ENCODE assay signal across 23 mouse cellular contexts in the genomic region with DNA sequence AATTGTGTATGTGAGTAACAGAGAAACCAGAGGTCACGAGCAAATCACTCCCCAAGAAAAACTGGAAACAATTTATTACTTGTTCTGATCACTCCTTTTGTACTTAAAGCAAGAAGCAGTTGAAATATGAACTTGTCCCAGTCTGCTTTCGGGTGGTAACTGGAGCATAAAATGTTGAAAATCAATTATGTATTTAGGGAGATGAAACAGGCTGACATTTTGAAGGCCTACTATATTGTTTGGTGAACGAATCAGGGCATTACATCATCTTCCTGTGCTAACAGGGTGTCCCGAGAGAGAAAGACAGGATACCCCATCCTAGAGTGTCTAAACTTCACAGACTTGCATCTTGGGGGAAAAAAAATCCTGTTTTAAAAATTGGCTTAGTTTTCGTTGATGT. TPM values are rescaled to one million over a fixed set of nuclear protein-coding genes. Genes with fewer than 3 reads are reported as not detected.
DNase-seq lines count a peak whose midpoint lies in the region; ATAC-seq and TF ChIP-seq lines count a peak whose summit lies in the region.
"Had no signal": no experiment of that assay in that cellular context is flagged by ENCODE, and none has a peak within 500 bp of the region (broad histone marks: within the 10 kb centered on the region; RNA-seq: fewer than 3 reads in every experiment).

No protein-coding gene starts in this region.

- H3K4me1 ChIP-seq in hindbrain, postnatal 0 days (ENCODE audit: insufficient read depth, low read length): no peaks in the 10 kb centered on the region; the same call in 1 of the 2 replicates
- peaks cover 34% of the 10 kb centered on the region for H3K4me1 ChIP-seq in hindbrain, embryonic 10.5 days (replicated peaks)
- peaks cover 21% of the 10 kb centered on the region for H3K4me1 ChIP-seq in lung, embryonic 16.5 days (replicated peaks; ENCODE audit: control insufficient read depth, insufficient read depth, low read length)
- peaks cover 12% of the 10 kb centered on the region for H3K4me1 ChIP-seq in lung, adult 2 months (ENCODE audit: control insufficient read depth, insufficient read depth, low read length)

- no peak for DNase-seq in gastrocnemius, adult 2 months
- no peak for DNase-seq in gastrocnemius, postnatal 4 days (ENCODE audit: low spot score in 2 of 2)
- no peak for DNase-seq in hindbrain, postnatal 0 days (ENCODE audit: low spot score)
- no peak for DNase-seq in hindbrain, embryonic 10.5 days (ENCODE audit: low spot score)
- no peak for DNase-seq in lung, adult 2 months
- DNase-seq: adrenal gland, postnatal 36 days; cerebellum, adult 11 months; cerebellum, adult 9-11 months; gastrocnemius, postnatal 14 days; heart, postnatal 36 days; lung, postnatal 36 days; right cerebral cortex, adult 18-20 months; thymus, adult 2 months; thymus, postnatal 4 days had no signal

- no peak overlapping the region for H3K4me3 ChIP-seq in gastrocnemius, adult 2 months
- no peak overlapping the region for H3K4me3 ChIP-seq in hindbrain, postnatal 0 days (ENCODE audit: low read length)
- H3K4me3 ChIP-seq in hindbrain, embryonic 10.5 days: no peak overlapping the region
- H3K4me3 ChIP-seq in lung, embryonic 16.5 days (ENCODE audit: low read length): no peak overlapping the region
- H3K4me3 ChIP-seq in lung, adult 2 months (replicated peaks; ENCODE audit: extremely low read depth, low read depth, low read length): no peak overlapping the region
- H3K4me3 ChIP-seq in myocyte: no peak overlapping the region
- H3K4me3 ChIP-seq: embryonic facial prominence, embryonic 15.5 days; hindbrain, embryonic 15.5 days; intestine, embryonic 15.5 days; midbrain, embryonic 15.5 days; neural tube, embryonic 13.5 days had no signal

- H3ac ChIP-seq in myocyte (ENCODE audit: control insufficient read depth, insufficient read length): no peak overlapping the region

- TF ChIP-seq CTCF in gastrocnemius, adult 2 months (IDR thresholded peaks at IDR 0.05): no peak
- TF ChIP-seq CTCF in hindbrain, postnatal 0 days (IDR thresholded peaks at IDR 0.05; ENCODE audit: low read depth): no peak
- TF ChIP-seq CTCF in lung, adult 2 months (IDR thresholded peaks at IDR 0.05; ENCODE audit: insufficient read depth, low read length): no peak

- H3K36me3 ChIP-seq in hindbrain, postnatal 0 days (ENCODE audit: insufficient read depth, low read length): no peaks in the 10 kb centered on the region
- no peaks in the 10 kb centered on the region for H3K36me3 ChIP-seq in hindbrain, embryonic 10.5 days
- no peaks in the 10 kb centered on the region for H3K36me3 ChIP-seq in lung, embryonic 16.5 days (ENCODE audit: control insufficient read depth, insufficient read depth, low read length)
- H3K36me3 ChIP-seq in myocyte (ENCODE audit: control insufficient read depth, insufficient read depth): peaks cover 6% of the 10 kb centered on the region
- H3K36me3 ChIP-seq: embryonic facial prominence, embryonic 15.5 days; hindbrain, embryonic 15.5 days; intestine, embryonic 15.5 days; midbrain, embryonic 15.5 days; neural tube, embryonic 13.5 days had no signal

- 56% methylated on average over 5 of the region's 5 CpGs for WGBS in hindbrain, postnatal 0 days
- WGBS in hindbrain, embryonic 10.5 days: 64% methylated on average over 5 of the region's 5 CpGs
- 32% methylated on average over 5 of the region's 5 CpGs for WGBS in lung, embryonic 16.5 days
- 36% methylated on average over 5 of the region's 5 CpGs for WGBS in lung, adult 2 months

- intact Hi-C loops in gastrocnemius, adult 2 months (cut with DNase I): no loop called here

- H3K9ac ChIP-seq in hindbrain, postnatal 0 days (replicated peaks; ENCODE audit: low read length): no peak overlapping the region
- no peak overlapping the region for H3K9ac ChIP-seq in lung, embryonic 16.5 days (ENCODE audit: low read length)
- H3K9ac ChIP-seq: embryonic facial prominence, embryonic 15.5 days; hindbrain, embryonic 15.5 days; intestine, embryonic 15.5 days; midbrain, embryonic 15.5 days; neural tube, embryonic 13.5 days had no signal

- no peak for TF ChIP-seq POLR2A in lung, adult 2 months (IDR thresholded peaks at IDR 0.05; ENCODE audit: borderline replicate concordance, extremely low read depth, low read depth, low read length)
- no peak for TF ChIP-seq POLR2A in myocyte (IDR thresholded peaks at IDR 0.05; ENCODE audit: insufficient read length, low read depth)

- peak overlapping the region; percentile 46; the same call in 1 of the 2 replicates for H3K27ac ChIP-seq in gastrocnemius, adult 2 months
- H3K27ac ChIP-seq in hindbrain, postnatal 0 days: no peak overlapping the region
- no peak overlapping the region for H3K27ac ChIP-seq in hindbrain, embryonic 10.5 days
- 0 out of 2 replicates have a peak overlapping the region, but pooled peaks have one; percentile 2 for H3K27ac ChIP-seq in lung, embryonic 16.5 days (ENCODE audit: low read length)
- H3K27ac ChIP-seq: embryonic facial prominence, embryonic 15.5 days; hindbrain, embryonic 15.5 days; intestine, embryonic 15.5 days; midbrain, embryonic 15.5 days; neural tube, embryonic 13.5 days had no signal

- H3K79me2 ChIP-seq in myocyte (ENCODE audit: control insufficient read depth, insufficient read depth): peaks cover 95% of the 10 kb centered on the region

- no peaks in the 10 kb centered on the region for H3K9me3 ChIP-seq in hindbrain, postnatal 0 days (ENCODE audit: low read length)
- H3K9me3 ChIP-seq in hindbrain, embryonic 10.5 days: no peaks in the 10 kb centered on the region
- H3K9me3 ChIP-seq in lung, embryonic 16.5 days (ENCODE audit: control insufficient read depth, low read length): no peaks in the 10 kb centered on the region
- H3K9me3 ChIP-seq: embryonic facial prominence, embryonic 15.5 days; hindbrain, embryonic 15.5 days; intestine, embryonic 15.5 days; midbrain, embryonic 15.5 days; neural tube, embryonic 13.5 days had no signal

- H3K4me2 ChIP-seq in hindbrain, postnatal 0 days (ENCODE audit: low read depth, low read length): no peak overlapping the region
- no peak overlapping the region for H3K4me2 ChIP-seq in lung, embryonic 16.5 days (ENCODE audit: low read depth, low read length)
- peak overlapping the region; percentile 4 for H3K4me2 ChIP-seq in myocyte (ENCODE audit: low read depth)
- H3K4me2 ChIP-seq: embryonic facial prominence, embryonic 15.5 days; hindbrain, embryonic 15.5 days; intestine, embryonic 15.5 days; midbrain, embryonic 15.5 days; neural tube, embryonic 13.5 days had no signal

- H3K27me3 ChIP-seq in hindbrain, postnatal 0 days (ENCODE audit: insufficient read depth, low read length): no peaks in the 10 kb centered on the region
- H3K27me3 ChIP-seq in hindbrain, embryonic 10.5 days (ENCODE audit: insufficient read depth, poor library complexity, severe bottlenecking): no peaks in the 10 kb centered on the region
- H3K27me3 ChIP-seq in lung, embryonic 16.5 days (ENCODE audit: control insufficient read depth, insufficient read depth, low read depth, low read length): no peaks in the 10 kb centered on the region
- H3K27me3 ChIP-seq in myocyte (ENCODE audit: control insufficient read depth, insufficient read depth, insufficient read length): no peaks in the 10 kb centered on the region
- H3K27me3 ChIP-seq: embryonic facial prominence, embryonic 15.5 days; hindbrain, embryonic 15.5 days; intestine, embryonic 15.5 days; neural tube, embryonic 13.5 days had no signal

- ATAC-seq in hindbrain, postnatal 0 days: 0 out of 2 replicates have a peak, but pooled peaks have one; percentile 43
- no peak for ATAC-seq in lung, embryonic 16.5 days (ENCODE audit: low read depth)
- ATAC-seq in cerebellum, adult (ENCODE audit: insufficient number of reproducible peaks, low FRiP score, low TSS enrichment): no peak
- ATAC-seq: forebrain, embryonic 16.5 days; intestine, embryonic 15.5 days; midbrain, embryonic 15.5 days had no signal

TF ChIP-seq in myocyte, 11 proteins besides CTCF, POLR2A, EP300 and RAD21:
- TF ChIP-seq E2F4 (IDR thresholded peaks at IDR 0.05; ENCODE audit: insufficient read depth): no peak
- TF ChIP-seq REST (IDR thresholded peaks at IDR 0.05; ENCODE audit: insufficient read depth, insufficient read length): no peak
- no peak for TF ChIP-seq MYOG (IDR thresholded peaks at IDR 0.05; ENCODE audit: control insufficient read depth in 1 of 3, insufficient read depth in 1 of 3, insufficient read length in 2 of 3, low read depth in 2 of 3)
- TF ChIP-seq MYOD1 (IDR thresholded peaks at IDR 0.05; ENCODE audit: control insufficient read depth in 1 of 3, insufficient read length in 2 of 3, low read depth in 2 of 3): no peak

RNA-seq across cellular contexts. Expression of gene Tanc1, which starts 44.8 kb away (rescaled TPM):
- 1 to 10 TPM; 6.3 to 8.7 TPM for total RNA-seq in gastrocnemius, adult 2 months (2021)
- 10 to 100 TPM; 19.0 to 20.9 TPM for total RNA-seq in gastrocnemius, postnatal 4 days (2021)
- total RNA-seq in hindbrain, postnatal 0 days (2014; rRNA removed): 10.6 and 12.1 TPM in 2 replicates
- polyA plus RNA-seq in hindbrain, postnatal 0 days (2015; fragmentation: Nextera tagmentation; extraction: Ambion mirVana): 4.2 and 4.8 TPM in 2 replicates
- 15.9 and 16.3 TPM in 2 replicates for polyA plus RNA-seq in hindbrain, embryonic 10.5 days (2016; fragmentation: Nextera tagmentation; extraction: Ambion mirVana)
- polyA plus RNA-seq in lung, embryonic 16.5 days (2015; fragmentation: Nextera tagmentation; extraction: Ambion mirVana): 33.2 and 35.2 TPM in 2 replicates
- 24.5 and 29.0 TPM in 2 replicates for polyA plus RNA-seq in lung, adult 2 months (2012; rRNA removed)
- 24.7 TPM for polyA plus RNA-seq in myocyte (2012; fragmentation: generic; extraction: Trizol)

Comparison
In these comparisons a context has a peak if more than half of its experiments do, and no peak if none do; other contexts are left out.
1. H3K27ac ChIP-seq: peak in gastrocnemius, adult 2 months (single experiment) and lung, embryonic 16.5 days (single experiment); none in hindbrain, postnatal 0 days (single experiment) and hindbrain, embryonic 10.5 days (single experiment).